ENCODE assay signal across 12 mouse cellular contexts in the genomic region with DNA sequence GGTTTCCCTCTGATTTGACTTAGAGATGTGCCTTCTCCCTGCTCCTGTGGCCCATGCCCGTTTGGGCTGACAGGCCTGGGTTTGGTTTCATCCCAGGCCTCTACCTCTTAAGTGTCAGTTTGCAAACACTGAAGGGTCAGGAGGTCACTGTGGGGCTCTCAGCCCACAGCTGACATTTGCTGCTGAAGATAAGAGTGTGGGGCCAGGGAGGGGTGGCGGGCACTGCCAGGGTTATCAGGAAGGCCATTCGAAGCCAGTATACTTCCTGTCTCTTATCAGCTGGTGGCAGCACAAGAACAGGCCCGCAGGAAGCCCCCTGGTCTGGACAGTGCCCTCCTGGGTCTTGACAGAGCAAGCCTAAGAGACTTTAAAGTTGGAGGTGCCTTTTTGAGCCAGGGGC. TPM values are rescaled to one million over a fixed set of nuclear protein-coding genes. Genes with fewer than 3 reads are reported as not detected.
DNase-seq lines count a peak whose midpoint lies in the region; ATAC-seq lines count a peak whose summit lies in the region.
"Had no signal": no experiment of that assay in that cellular context is flagged by ENCODE, and none has a peak within 500 bp of the region (broad histone marks: within the 10 kb centered on the region; RNA-seq: fewer than 3 reads in every experiment).

No protein-coding gene starts in this region.

- H3K9ac ChIP-seq in heart, embryonic 13.5 days = peak overlapping the region; percentile 67
- H3K9ac ChIP-seq in intestine, embryonic 16.5 days (ENCODE audit: low read depth, low read length) = no peak overlapping the region
- no peak overlapping the region for H3K9ac ChIP-seq in hindbrain, embryonic 13.5 days
- H3K9ac ChIP-seq: forebrain, embryonic 13.5 days; heart, embryonic 15.5 days had no signal

- H3K36me3 ChIP-seq in heart, embryonic 13.5 days = peaks cover 59% of the 10 kb centered on the region
- H3K36me3 ChIP-seq in intestine, embryonic 16.5 days (ENCODE audit: control insufficient read depth, insufficient read depth, low read length) = peaks cover 2% of the 10 kb centered on the region
- peaks cover 54% of the 10 kb centered on the region for H3K36me3 ChIP-seq in hindbrain, embryonic 13.5 days

- H3K4me2 ChIP-seq in heart, embryonic 13.5 days = peak overlapping the region; percentile 76
- H3K4me2 ChIP-seq in intestine, embryonic 16.5 days (ENCODE audit: low read depth, low read length) = no peak overlapping the region
- no peak overlapping the region for H3K4me2 ChIP-seq in hindbrain, embryonic 13.5 days
- H3K4me2 ChIP-seq: forebrain, embryonic 13.5 days; heart, embryonic 15.5 days had no signal

- no peaks in the 10 kb centered on the region for H3K9me3 ChIP-seq in heart, embryonic 13.5 days
- H3K9me3 ChIP-seq in intestine, embryonic 16.5 days (ENCODE audit: control insufficient read depth, low read length) = no peaks in the 10 kb centered on the region
- no peaks in the 10 kb centered on the region for H3K9me3 ChIP-seq in hindbrain, embryonic 13.5 days
- H3K9me3 ChIP-seq: forebrain, embryonic 13.5 days; heart, embryonic 15.5 days had no signal

- H3K27me3 ChIP-seq in heart, embryonic 13.5 days (replicated peaks) = no peaks in the 10 kb centered on the region
- no peaks in the 10 kb centered on the region for H3K27me3 ChIP-seq in intestine, embryonic 16.5 days (replicated peaks; ENCODE audit: control insufficient read depth, insufficient read depth, low read length)
- H3K27me3 ChIP-seq in hindbrain, embryonic 13.5 days = no peaks in the 10 kb centered on the region
- H3K27me3 ChIP-seq: forebrain, embryonic 13.5 days; heart, embryonic 15.5 days had no signal

- peaks cover 61% of the 10 kb centered on the region for H3K4me1 ChIP-seq in heart, embryonic 13.5 days
- H3K4me1 ChIP-seq in intestine, embryonic 16.5 days (ENCODE audit: control insufficient read depth, insufficient read depth, low read length) = peaks cover 13% of the 10 kb centered on the region
- no peaks in the 10 kb centered on the region for H3K4me1 ChIP-seq in hindbrain, embryonic 13.5 days (replicated peaks)
- H3K4me1 ChIP-seq: forebrain, embryonic 13.5 days had no signal

- peak overlapping the region; percentile 93; the same call in 1 of the 2 replicates for H3K4me3 ChIP-seq in heart, embryonic 13.5 days
- no peak overlapping the region for H3K4me3 ChIP-seq in intestine, embryonic 16.5 days (ENCODE audit: low read length)
- H3K4me3 ChIP-seq in hindbrain, embryonic 13.5 days = no peak overlapping the region
- H3K4me3 ChIP-seq: forebrain, embryonic 13.5 days; heart, embryonic 15.5 days; left cerebral cortex, adult 2 months; myocyte had no signal

- no peak for DNase-seq in heart, adult 8-10 months (ENCODE audit: low spot score)
- peak; percentile 79 for DNase-seq in c-Kit-negative CD71-positive TER-119-positive erythroid progenitor cells, embryonic 14.5 days (ENCODE audit: low read depth, low spot score)
- no peak for DNase-seq in layer of hippocampus, adult 9-10 months (ENCODE audit: low spot score)

- ATAC-seq in heart, embryonic 13.5 days (ENCODE audit: extremely low read depth, insufficient number of reproducible peaks, low FRiP score, low TSS enrichment) = peak; percentile 56
- ATAC-seq in intestine, embryonic 16.5 days = peak; percentile 34
- ATAC-seq in megakaryocyte progenitor cell, adult 5-6 weeks (replicated peaks; ENCODE audit: poor library complexity) = peak; percentile 32
- no peak for ATAC-seq in CD4-positive, CD25-positive, alpha-beta regulatory T cell, adult 4 months
- no peak for ATAC-seq in hindbrain, embryonic 13.5 days (ENCODE audit: low FRiP score)
- ATAC-seq: forebrain, embryonic 13.5 days had no signal

- H3K27ac ChIP-seq in heart, embryonic 13.5 days (replicated peaks) = peak overlapping the region; percentile 76
- no peak overlapping the region for H3K27ac ChIP-seq in intestine, embryonic 16.5 days (ENCODE audit: low read length)
- H3K27ac ChIP-seq in hindbrain, embryonic 13.5 days = no peak overlapping the region
- H3K27ac ChIP-seq: forebrain, embryonic 13.5 days; heart, embryonic 15.5 days; left cerebral cortex, adult 2 months had no signal

- WGBS in heart, embryonic 13.5 days = 13% methylated on average over 4 of the region's 4 CpGs
- 39% methylated on average over 4 of the region's 4 CpGs for WGBS in intestine, embryonic 16.5 days
- WGBS in hindbrain, embryonic 13.5 days = 82% methylated on average over 4 of the region's 4 CpGs

RNA-seq across cellular contexts. Expression of a gene that starts 14.7 kb away (rescaled TPM):
- polyA plus RNA-seq in heart, embryonic 13.5 days (2015; fragmentation: Nextera tagmentation; extraction: Ambion mirVana) = 116 and 121 TPM in 2 replicates
- total RNA-seq in heart, adult 8-10 months (2022) = 100 to 1,000 TPM; 143 to 197 (median 166) TPM
- 62.6 and 64.6 TPM in 2 replicates for polyA plus RNA-seq in intestine, embryonic 16.5 days (2015; fragmentation: Nextera tagmentation; extraction: Ambion mirVana)
- total RNA-seq in megakaryocyte progenitor cell, adult 5-6 weeks (2015) = 130 and 153 TPM in 2 replicates
- 50.3 and 55.9 TPM in 2 replicates for total RNA-seq in megakaryocyte progenitor cell, adult 5-6 weeks (2017)
- polyA plus RNA-seq in CD4-positive, CD25-positive, alpha-beta regulatory T cell, adult 4 months (2017; shearing (Covaris generic)) = 100 to 1,000 TPM; 154 to 194 TPM
- 20.6 and 22.1 TPM in 2 replicates for polyA plus RNA-seq in hindbrain, embryonic 13.5 days (2015; fragmentation: Nextera tagmentation; extraction: Ambion mirVana)

RNA-seq across cellular contexts. Expression of a gene that starts 35.1 kb away (rescaled TPM):
- 94.7 and 106 TPM in 2 replicates for polyA plus RNA-seq in heart, embryonic 13.5 days (2015; fragmentation: Nextera tagmentation; extraction: Ambion mirVana)
- total RNA-seq in heart, adult 8-10 months (2022) = 10 to 100 TPM; 20.2 to 24.8 (median 23.0) TPM
- 110 and 117 TPM in 2 replicates for polyA plus RNA-seq in intestine, embryonic 16.5 days (2015; fragmentation: Nextera tagmentation; extraction: Ambion mirVana)
- 121 and 128 TPM in 2 replicates for total RNA-seq in megakaryocyte progenitor cell, adult 5-6 weeks (2015)
- 72.9 and 76.3 TPM in 2 replicates for total RNA-seq in megakaryocyte progenitor cell, adult 5-6 weeks (2017)
- polyA plus RNA-seq in CD4-positive, CD25-positive, alpha-beta regulatory T cell, adult 4 months (2017; shearing (Covaris generic)) = 10 to 100 TPM; 44.2 to 44.5 TPM
- 118 and 120 TPM in 2 replicates for polyA plus RNA-seq in hindbrain, embryonic 13.5 days (2015; fragmentation: Nextera tagmentation; extraction: Ambion mirVana)

RNA-seq across cellular contexts. Expression of a gene that starts 57.5 kb away (rescaled TPM):
- polyA plus RNA-seq in heart, embryonic 13.5 days (2015; fragmentation: Nextera tagmentation; extraction: Ambion mirVana) = 0.11 and 0.23 TPM in 2 replicates
- not detected for total RNA-seq in heart, adult 8-10 months (2022)
- 0.04 and 0.11 TPM in 2 replicates for polyA plus RNA-seq in intestine, embryonic 16.5 days (2015; fragmentation: Nextera tagmentation; extraction: Ambion mirVana)
- not detected in 2 replicates for total RNA-seq in megakaryocyte progenitor cell, adult 5-6 weeks (2015)
- not detected in 2 replicates for total RNA-seq in megakaryocyte progenitor cell, adult 5-6 weeks (2017)
- polyA plus RNA-seq in CD4-positive, CD25-positive, alpha-beta regulatory T cell, adult 4 months (2017; shearing (Covaris generic)) = 1 to 10 TPM; 3.3 to 3.8 TPM
- 0.79 and 0.87 TPM in 2 replicates for polyA plus RNA-seq in hindbrain, embryonic 13.5 days (2015; fragmentation: Nextera tagmentation; extraction: Ambion mirVana)
- polyA plus RNA-seq: heart, embryonic 15.5 days; myocyte had no signal

Comparison
In these comparisons a context has a peak if more than half of its experiments do, and no peak if none do; other contexts are left out.
1. ATAC-seq: peak in heart, embryonic 13.5 days (single experiment), intestine, embryonic 16.5 days (single experiment) and megakaryocyte progenitor cell, adult 5-6 weeks (single experiment); none in CD4-positive, CD25-positive, alpha-beta regulatory T cell, adult 4 months (single experiment) and hindbrain, embryonic 13.5 days (single experiment).